Mouse (Mus musculus) B cell, adult (primary cell): ENCODE data around the gene Olfr1019. TPM values are rescaled to one million over a fixed set of nuclear protein-coding genes. Genes with fewer than 3 reads are reported as not detected.

Source experiments
- total RNA-seq: library from RNA; stranded (reverse); gene quantifications from 4 replicates; pipeline ENCODE4 v1.2.4, GENCODE M21; 2023; ENCODE audit not compliant: inconsistent age

Olfr1019 gene
- not detected in 4 replicates for total RNA-seq

DNA sequence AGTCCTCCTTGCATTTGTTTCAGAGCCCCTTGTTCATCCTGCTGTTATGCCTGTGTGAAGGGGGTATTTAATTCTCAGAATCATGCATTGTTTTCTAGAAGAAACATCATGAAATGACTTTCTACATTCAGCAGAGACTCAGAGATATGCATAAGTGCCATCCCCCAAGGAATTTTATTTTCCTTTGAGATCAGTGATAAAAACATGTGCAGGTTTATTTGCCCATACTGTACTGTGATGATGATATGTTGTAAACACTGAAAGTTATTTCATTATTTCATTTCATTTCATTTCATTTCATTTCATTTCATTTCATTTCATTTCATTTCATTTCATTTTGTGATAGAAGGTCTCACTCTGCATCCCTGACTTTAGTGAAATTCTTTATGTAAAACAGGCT is at the start of gene Olfr1019:
TSS of gene Olfr1019 (minus strand) at position 101 of the 400 bp plus-strand sequence.

DNA sequence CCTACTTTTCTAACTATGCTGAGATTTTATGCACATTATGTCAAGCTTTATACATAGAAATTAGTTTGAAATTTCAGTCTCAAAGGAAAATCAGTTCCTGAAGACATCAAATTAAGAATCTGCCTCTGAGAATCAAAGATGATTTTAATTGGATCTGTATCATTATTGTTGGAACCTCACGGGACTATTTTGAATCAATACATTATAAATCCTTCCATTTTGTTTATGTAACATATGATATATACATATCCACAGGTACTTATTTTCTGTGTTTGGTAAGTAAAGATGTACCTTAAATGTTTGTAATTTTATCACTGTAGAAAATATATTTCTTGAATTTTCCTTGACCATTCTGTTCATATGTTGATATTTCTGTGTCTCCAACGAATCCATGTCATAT is 40.1 kb upstream of the Olfr1019 start, which contains the start of gene Olfr1023:
TSS of gene Olfr1023 (plus strand) at position 301 of the 400 bp plus-strand sequence.

DNA sequence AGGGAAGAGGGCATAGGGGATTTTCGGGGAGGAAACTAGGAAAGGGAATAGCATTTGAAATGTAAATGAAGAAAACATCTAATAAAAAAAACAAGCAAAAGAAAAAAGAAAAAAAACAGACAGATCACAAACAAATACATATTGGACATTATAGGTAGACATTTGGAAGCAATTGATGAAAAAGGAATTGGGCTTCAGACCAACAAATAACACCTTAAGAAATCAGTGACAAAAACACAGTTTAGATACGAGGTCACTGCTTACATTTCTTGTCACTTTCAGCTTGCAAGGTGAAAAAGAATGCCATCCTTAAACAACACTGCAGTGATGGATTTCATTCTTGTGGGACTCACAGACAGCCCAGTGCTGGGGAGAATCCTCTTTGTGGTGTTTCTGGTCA is 23.0 kb upstream of the Olfr1019 start, which contains the start of gene Olfr1022:
TSS of gene Olfr1022 (plus strand) at position 301 of the 400 bp plus-strand sequence.

DNA sequence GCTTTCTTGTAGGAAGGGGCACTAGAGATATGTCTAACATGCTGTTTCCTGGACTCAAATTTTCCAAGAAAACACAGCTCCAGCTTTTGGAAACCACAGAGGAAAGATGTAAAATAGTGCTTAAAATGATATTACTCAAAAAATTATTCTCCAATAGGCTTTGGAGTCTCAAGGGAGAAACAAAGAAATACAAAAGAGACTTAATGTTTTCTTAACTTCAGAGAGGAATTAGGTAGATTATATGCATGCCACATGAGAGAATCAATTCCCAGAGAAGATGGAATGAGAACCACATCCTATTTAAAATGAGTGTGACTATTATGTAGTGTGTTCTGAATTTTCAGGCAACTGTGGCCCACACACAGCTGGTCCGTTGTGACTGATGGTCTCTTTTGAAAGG is 1.4 kb upstream of the Olfr1019 start, which contains the start of gene Olfr1020:
TSS of gene Olfr1020 (plus strand) at position 301 of the 400 bp plus-strand sequence.

DNA sequence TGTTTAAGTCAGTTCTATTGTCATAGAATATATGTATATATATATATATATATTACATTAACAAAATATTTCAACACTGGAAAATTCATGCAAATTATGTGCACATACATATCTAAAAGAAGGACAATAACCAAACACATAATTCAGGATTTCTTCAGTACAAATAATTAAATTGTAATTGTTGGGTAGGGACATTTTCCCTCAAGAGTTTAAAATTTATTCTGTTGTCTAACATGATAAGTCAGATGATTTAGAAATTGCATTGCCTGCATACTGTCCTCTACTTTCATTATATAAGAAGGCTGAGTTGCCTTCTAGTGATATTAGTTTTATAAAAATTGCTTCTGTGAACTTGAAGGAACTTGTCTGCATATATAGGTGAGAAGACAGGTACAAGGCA is 27.1 kb downstream of the Olfr1019 start, which contains the start of gene Olfr1018:
TSS of gene Olfr1018 (plus strand) at position 301 of the 400 bp plus-strand sequence.

DNA sequence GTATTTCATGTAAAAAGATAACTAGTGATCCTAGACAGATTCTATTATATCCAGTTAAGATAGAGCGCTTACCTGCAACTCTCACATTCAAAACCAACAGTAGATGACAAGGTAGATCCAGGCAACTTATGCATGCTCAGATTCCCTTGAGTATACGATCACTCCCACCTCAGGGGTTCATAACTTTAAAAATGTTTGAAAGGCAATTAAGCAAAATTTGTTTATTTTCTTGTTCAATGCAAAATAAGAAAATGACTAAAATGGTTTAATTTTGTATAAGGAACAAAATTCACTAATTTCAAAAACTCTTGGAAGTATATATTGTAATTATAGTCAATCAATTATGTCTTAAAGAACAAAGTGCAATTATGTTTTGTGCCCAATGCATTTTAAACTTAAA is 42.8 kb downstream of the Olfr1019 start, which contains the start of gene Olfr1016:
TSS of gene Olfr1016 (minus strand) at position 101 of the 400 bp plus-strand sequence.

Other genes starting within 250 kb of the Olfr1019 start
- not detected in 4 replicates for gene Olfr1000, start 233.6 kb downstream of the Olfr1019 start, total RNA-seq
- gene Olfr1002, start 194.8 kb downstream of the Olfr1019 start, total RNA-seq: not detected in 4 replicates
- not detected in 4 replicates for gene Olfr154, start 181.0 kb downstream of the Olfr1019 start, total RNA-seq
- gene Olfr1006, start 166.7 kb downstream of the Olfr1019 start, total RNA-seq: not detected in 4 replicates
- gene Olfr1008, start 156.1 kb downstream of the Olfr1019 start, total RNA-seq: not detected in 4 replicates
- gene Olfr1009, start 130.1 kb downstream of the Olfr1019 start, total RNA-seq: not detected in 4 replicates
- not detected in 4 replicates for gene Olfr1012, start 82.7 kb downstream of the Olfr1019 start, total RNA-seq
- gene Olfr1013, start 78.4 kb downstream of the Olfr1019 start, total RNA-seq: not detected in 4 replicates
- not detected in 4 replicates for gene Olfr1014, start 72.8 kb downstream of the Olfr1019 start, total RNA-seq
- gene Olfr1015, start 63.5 kb downstream of the Olfr1019 start, total RNA-seq: not detected in 4 replicates
- gene Olfr1016, start 42.9 kb downstream of the Olfr1019 start, total RNA-seq: not detected in 4 replicates
- gene Olfr1018, start 27.0 kb downstream of the Olfr1019 start, total RNA-seq: not detected in 4 replicates
- not detected in 4 replicates for gene Olfr1020, start 1.5 kb upstream of the Olfr1019 start, total RNA-seq
- gene Olfr1022, start 23.1 kb upstream of the Olfr1019 start, total RNA-seq: not detected in 4 replicates
- gene Olfr1023, start 40.2 kb upstream of the Olfr1019 start, total RNA-seq: not detected in 4 replicates
- not detected in 4 replicates for gene Olfr1024, start 59.6 kb upstream of the Olfr1019 start, total RNA-seq
- gene Olfr1025-ps1, start 69.7 kb upstream of the Olfr1019 start, total RNA-seq: not detected in 4 replicates
- gene Olfr1026, start 76.1 kb upstream of the Olfr1019 start, total RNA-seq: not detected in 4 replicates
- gene Olfr1028, start 105.0 kb upstream of the Olfr1019 start, total RNA-seq: not detected in 4 replicates
- gene Olfr1029, start 128.4 kb upstream of the Olfr1019 start, total RNA-seq: 0.12 TPM in 1 of 4 replicates, not detected in the others
- not detected in 4 replicates for gene Olfr1030, start 133.8 kb upstream of the Olfr1019 start, total RNA-seq
- not detected in 4 replicates for gene Olfr1031, start 144.8 kb upstream of the Olfr1019 start, total RNA-seq
- gene Olfr1032, start 160.1 kb upstream of the Olfr1019 start, total RNA-seq: not detected in 4 replicates
- gene Olfr1033, start 175.2 kb upstream of the Olfr1019 start, total RNA-seq: not detected in 4 replicates
- gene Olfr1034, start 200.4 kb upstream of the Olfr1019 start, total RNA-seq: not detected in 4 replicates
- not detected in 4 replicates for gene Olfr1036, start 228.5 kb upstream of the Olfr1019 start, total RNA-seq
- not detected in 4 replicates for gene Olfr1037, start 241.9 kb upstream of the Olfr1019 start, total RNA-seq